Mouse (Mus musculus) intestine, embryonic 15.5 days (tissue): ENCODE results near the gene Syce2. TPM values are rescaled to one million over a fixed set of nuclear protein-coding genes. Genes with fewer than 3 reads are reported as not detected.

Source experiments
- ATAC-seq: fragments of 200-750 bp; cut with Nextera tagmentation; 2 replicates; pipeline ENCODE4 v1.8.0; 2017; ENCODE audit warnings: moderate TSS enrichment, moderate library complexity
- H3K27ac ChIP-seq: fragments of 300-500 bp; sonication (generic); 2 replicates; pipeline ENCODE4 v1.5.1; 2015; ENCODE audit warnings: mild to moderate bottlenecking, inconsistent platforms
- H3K27me3 ChIP-seq: fragments of 300-500 bp; sonication (generic); replicated peaks from 2 replicates; pipeline ENCODE4 v1.6.1; 2015; ENCODE audit warnings: inconsistent platforms
- H3K36me3 ChIP-seq: fragments of 300-500 bp; sonication (generic); 2 replicates; pipeline ENCODE4 v1.6.1; 2015; ENCODE audit warnings: inconsistent platforms
- H3K4me1 ChIP-seq: fragments of 300-500 bp; sonication (generic); replicated peaks from 2 replicates; pipeline ENCODE4 v1.6.1; 2015; ENCODE audit warnings: inconsistent platforms
- H3K4me2 ChIP-seq: fragments of 300-500 bp; sonication (generic); replicated peaks from 2 replicates; pipeline ENCODE4 v1.6.1; 2015; ENCODE audit warnings: mild to moderate bottlenecking, inconsistent platforms
- H3K4me3 ChIP-seq: fragments of 300-500 bp; sonication (generic); replicated peaks from 2 replicates; pipeline ENCODE4 v1.5.1; 2015; ENCODE audit warnings: inconsistent platforms
- H3K9ac ChIP-seq: fragments of 300-500 bp; sonication (generic); 2 replicates; pipeline ENCODE4 v1.6.1; 2015; ENCODE audit warnings: inconsistent platforms
- H3K9me3 ChIP-seq: fragments of 300-500 bp; sonication (generic); 2 replicates; pipeline ENCODE4 v1.6.1; 2016; ENCODE audit warnings: inconsistent platforms
- WGBS: fragments of 180-500 bp; shearing (Covaris S2); methylation state at CpG from one replicate; pipeline ENCODE4 v1.1.7; 2015; 5-methylcytosine and 5-hydroxymethylcytosine counted together
- polyA plus RNA-seq: library from polyadenylated mRNA; unstranded; fragments of >200 nt; fragmentation: Nextera tagmentation; extraction: Ambion mirVana; gene quantifications from 2 replicates; pipeline ENCODE4 v1.2.1, GENCODE M21; 2015

Gene Syce2
- polyA plus RNA-seq, 1 experiment from 2014 or later: 54.4 TPM

- Histone ChIP-seq H3K9ac (peak within 1 kb of the TSS; percentile 97), H3K4me3 (peak within 1 kb of the TSS; percentile 91), H3K36me3 (peaks cover 25% of the 10 kb centered on the region), H3K27ac (peak within 1 kb of the TSS; percentile 89), H3K27me3 (no peaks in the 10 kb centered on the region), H3K9me3 (no peaks in the 10 kb centered on the region), H3K4me2 (peak within 1 kb of the TSS; percentile 77), H3K4me1 (peaks cover 29% of the 10 kb centered on the region)
- WGBS: under 1% methylated on average over 55 of the region's 55 CpGs
- ATAC-seq: peak; percentile 99
Measured at GRCm38 (mm10) chr8:84846722-84847572, 25.0 kb upstream of the Syce2 start, which contains the start of gene Calr. Gene Calr, minus strand, starts transcription at chr8:84846934.

- no peak for ATAC-seq
- 30% methylated on average over 6 of the region's 6 CpGs for WGBS
- Histone ChIP-seq H3K4me1 (peaks cover 25% of the 10 kb centered on the region), H3K4me2 (peak overlapping the region; percentile 77), H3K27ac (peak overlapping the region; percentile 89), H3K9me3 (no peaks in the 10 kb centered on the region), H3K27me3 (no peaks in the 10 kb centered on the region), H3K9ac (peak overlapping the region; percentile 73), H3K36me3 (peaks cover 18% of the 10 kb centered on the region), H3K4me3 (peak overlapping the region; percentile 91)
Measured at GRCm38 (mm10) chr8:84847684-84848435, 24.1 kb upstream of the Syce2 start.

- 84% methylated on average over 3 of the region's 3 CpGs for WGBS
- Histone ChIP-seq H3K9ac (no peak overlapping the region), H3K9me3 (no peaks in the 10 kb centered on the region), H3K27ac (no peak overlapping the region), H3K4me2 (no peak overlapping the region), H3K36me3 (peaks cover 15% of the 10 kb centered on the region; the same call in 1 of the 2 replicates), H3K4me3 (peak overlapping the region; percentile 80), H3K27me3 (no peaks in the 10 kb centered on the region), H3K4me1 (peaks cover 12% of the 10 kb centered on the region)
- ATAC-seq: peak; percentile 26
Measured at GRCm38 (mm10) chr8:84856434-84856833, 15.5 kb upstream of the Syce2 start.

- WGBS: under 1% methylated on average over 39 of the region's 39 CpGs
- Histone ChIP-seq H3K9me3 (no peaks in the 10 kb centered on the region), H3K4me1 (peaks cover 12% of the 10 kb centered on the region), H3K4me2 (peak within 1 kb of the TSS; percentile 79), H3K27me3 (no peaks in the 10 kb centered on the region), H3K4me3 (peak within 1 kb of the TSS; percentile 80), H3K27ac (peak within 1 kb of the TSS; percentile 81), H3K9ac (peak within 1 kb of the TSS; percentile 91), H3K36me3 (peaks cover 19% of the 10 kb centered on the region; the same call in 1 of the 2 replicates)
- peak; percentile 96 for ATAC-seq
Measured at GRCm38 (mm10) chr8:84856864-84857441, 15.0 kb upstream of the Syce2 start, which contains the start of gene Farsa. Gene Farsa, plus strand, starts transcription at chr8:84856989.

GRCm38 (mm10) chr8:84872309-84872965, 526 bp downstream of the Syce2 start:
- WGBS: 2% methylated on average over 54 of the region's 54 CpGs
- peak; percentile 68 for ATAC-seq

GRCm38 (mm10) chr8:84873016-84873415, 1.1 kb downstream of the Syce2 start:
- Histone ChIP-seq H3K4me1 (peaks cover 14% of the 10 kb centered on the region), H3K27me3 (no peaks in the 10 kb centered on the region), H3K9ac (peak overlapping the region; percentile 52; the same call in 1 of the 2 replicates), H3K27ac (no peak overlapping the region), H3K4me3 (peak overlapping the region; percentile 48), H3K4me2 (peak overlapping the region; percentile 99), H3K36me3 (peaks cover 10% of the 10 kb centered on the region; the same call in 1 of the 2 replicates), H3K9me3 (no peaks in the 10 kb centered on the region)
- no peak for ATAC-seq
- 73% methylated on average over 4 of the region's 4 CpGs for WGBS

More at GRCm38 (mm10) chr8:84872309-84872965, 526 bp downstream of the Syce2 start:
- peak overlapping the region; percentile 99 for H3K4me2 ChIP-seq
- H3K4me1 ChIP-seq: peaks cover 14% of the 10 kb centered on the region
- H3K27ac ChIP-seq: no peak overlapping the region
- no peaks in the 10 kb centered on the region for H3K27me3 ChIP-seq
- H3K9ac ChIP-seq: peak overlapping the region; percentile 52
- H3K9me3 ChIP-seq: no peaks in the 10 kb centered on the region
- peaks cover 16% of the 10 kb centered on the region for H3K36me3 ChIP-seq
- peak overlapping the region; percentile 48 for H3K4me3 ChIP-seq

GRCm38 (mm10) chr8:84874339-84874738, 2.4 kb downstream of the Syce2 start:
- Histone ChIP-seq H3K27me3 (no peaks in the 10 kb centered on the region), H3K4me2 (no peak overlapping the region), H3K4me1 (peaks cover 14% of the 10 kb centered on the region), H3K9me3 (no peaks in the 10 kb centered on the region), H3K9ac (no peak overlapping the region), H3K36me3 (no peaks in the 10 kb centered on the region), H3K27ac (no peak overlapping the region), H3K4me3 (no peak overlapping the region)
- no peak for ATAC-seq
- WGBS: 82% methylated on average over 3 of the region's 3 CpGs

- Histone ChIP-seq H3K27ac (no peak overlapping the region), H3K4me3 (no peak overlapping the region), H3K9ac (no peak overlapping the region), H3K36me3 (no peaks in the 10 kb centered on the region), H3K4me2 (no peak overlapping the region), H3K9me3 (no peaks in the 10 kb centered on the region), H3K27me3 (no peaks in the 10 kb centered on the region), H3K4me1 (peaks cover 6% of the 10 kb centered on the region)
- WGBS: 75% methylated on average over 3 of the region's 3 CpGs
- ATAC-seq: no peak
Measured at GRCm38 (mm10) chr8:84877297-84878035, 5.6 kb downstream of the Syce2 start.

GRCm38 (mm10) chr8:84878915-84879314, 7.0 kb downstream of the Syce2 start:
- no peak overlapping the region for H3K4me3 ChIP-seq
- H3K4me1 ChIP-seq: no peaks in the 10 kb centered on the region
- WGBS: 79% methylated on average over 1 of the region's 1 CpGs
- H3K9me3 ChIP-seq: no peaks in the 10 kb centered on the region
- no peak overlapping the region for H3K4me2 ChIP-seq
- H3K27me3 ChIP-seq: no peaks in the 10 kb centered on the region
- ATAC-seq: no peak
- H3K27ac ChIP-seq: no peak overlapping the region
- no peak overlapping the region for H3K9ac ChIP-seq
- no peaks in the 10 kb centered on the region for H3K36me3 ChIP-seq

- Histone ChIP-seq H3K4me2 (no peak overlapping the region), H3K4me3 (no peak overlapping the region), H3K9ac (no peak overlapping the region), H3K27me3 (no peaks in the 10 kb centered on the region), H3K4me1 (no peaks in the 10 kb centered on the region), H3K36me3 (peaks cover 4% of the 10 kb centered on the region; the same call in 1 of the 2 replicates), H3K9me3 (no peaks in the 10 kb centered on the region), H3K27ac (no peak overlapping the region)
- ATAC-seq: no peak
- 86% methylated on average over 4 of the region's 4 CpGs for WGBS
Measured at GRCm38 (mm10) chr8:84884728-84885127, 12.8 kb downstream of the Syce2 start.

- H3K4me2 ChIP-seq: no peak overlapping the region
- WGBS: 90% methylated on average over 3 of the region's 3 CpGs
Measured at GRCm38 (mm10) chr8:84888280-84888679, 16.4 kb downstream of the Syce2 start.

More at GRCm38 (mm10) chr8:84888280-84888679, 16.4 kb downstream of the Syce2 start:
- peaks cover 4% of the 10 kb centered on the region; the same call in 1 of the 2 replicates for H3K36me3 ChIP-seq
- H3K27me3 ChIP-seq: no peaks in the 10 kb centered on the region
- no peak overlapping the region for H3K9ac ChIP-seq
- no peak for ATAC-seq
- H3K4me3 ChIP-seq: no peak overlapping the region
- no peaks in the 10 kb centered on the region for H3K9me3 ChIP-seq
- no peak overlapping the region for H3K27ac ChIP-seq
- 0 out of 2 replicates have a peak, but pooled peaks cover 9% of the 10 kb centered on the region for H3K4me1 ChIP-seq
